Mouse (Mus musculus): Measurements from ENCODE around the gene Nutf2.

GRCm38 (mm10) chr8:105855248-105856167 is 4.9 kb upstream of the Nutf2 start:
- TF ChIP-seq FLI1 (IDR thresholded peaks at IDR 0.05; ENCODE audit: low read length), result no peak
- TF ChIP-seq GATA1 (IDR thresholded peaks at IDR 0.05; ENCODE audit: borderline replicate concordance, low read length), result no peak
